Mouse (Mus musculus) inflammation-experienced regulatory T-cells, adult 16 weeks (primary cell): ENCODE data around the gene Map4k3. TPM values are rescaled to one million over a fixed set of nuclear protein-coding genes. Genes with fewer than 3 reads are reported as not detected.

Source experiments
- polyA plus RNA-seq: library from polyadenylated mRNA; unstranded; fragments of 100-300 nt; shearing (Covaris generic); gene quantifications from one replicate; pipeline ENCODE4 v1.2.1, GENCODE M21; 2017

Map4k3 gene
- polyA plus RNA-seq, result 3.0 TPM

GRCm38 (mm10) chr17:80728062-80728858 is at the start of gene Map4k3:
Gene Map4k3 (minus strand): TSS chr17:80728485.

GRCm38 (mm10) chr17:80577639-80578038 is 150.6 kb downstream of the Map4k3 start, which contains the start of gene Cdkl4:
Gene Cdkl4 (minus strand): TSS chr17:80577813.

Other genes starting within 250 kb of the Map4k3 start
- 2.4 TPM for gene Sos1, start 248.0 kb downstream of the Map4k3 start, polyA plus RNA-seq
- 0.55 TPM for gene Cdkl4, start 150.7 kb downstream of the Map4k3 start, polyA plus RNA-seq
- not detected for gene Tmem178, start 216.1 kb upstream of the Map4k3 start, polyA plus RNA-seq